Mouse (Mus musculus) E14TG2a.4 (cell line): ENCODE measurements around the gene Ndufs4.

Experiments
- H3K27me3 ChIP-seq: 2 replicates; pipeline ENCODE4 v1.6.1; 2014; ENCODE audit warnings: low read length, control low read depth; ENCODE audit not compliant: insufficient read depth
- H3K36me3 ChIP-seq: 2 replicates; pipeline ENCODE4 v1.6.1; 2014; ENCODE audit warnings: low read length, control low read depth; ENCODE audit not compliant: insufficient read depth
- H3K4me1 ChIP-seq: replicated peaks from 2 replicates; pipeline ENCODE4 v1.6.1; 2014; ENCODE audit warnings: low read depth, low read length, control low read depth
- H3K4me3 ChIP-seq: replicated peaks from 2 replicates; pipeline ENCODE4 v1.5.1; 2014; ENCODE audit warnings: mild to moderate bottlenecking, low read length
- H3K9me3 ChIP-seq: 2 replicates; pipeline ENCODE4 v1.6.1; 2014; ENCODE audit warnings: low read length, control low read depth
- CTCF ChIP-seq: conservative IDR thresholded peaks from 2 replicates; pipeline ENCODE4 v1.5.1; 2014; ENCODE audit warnings: low read length
- NANOG ChIP-seq: IDR thresholded peaks from 2 replicates; pipeline ENCODE4 v1.6.1; 2014; ENCODE audit warnings: borderline replicate concordance, low read length, mixed read lengths
- POU5F1 ChIP-seq: IDR thresholded peaks from 2 replicates; pipeline ENCODE4 v1.6.1; 2014; ENCODE audit warnings: low read length, borderline replicate concordance

The Ndufs4 gene

DNA sequence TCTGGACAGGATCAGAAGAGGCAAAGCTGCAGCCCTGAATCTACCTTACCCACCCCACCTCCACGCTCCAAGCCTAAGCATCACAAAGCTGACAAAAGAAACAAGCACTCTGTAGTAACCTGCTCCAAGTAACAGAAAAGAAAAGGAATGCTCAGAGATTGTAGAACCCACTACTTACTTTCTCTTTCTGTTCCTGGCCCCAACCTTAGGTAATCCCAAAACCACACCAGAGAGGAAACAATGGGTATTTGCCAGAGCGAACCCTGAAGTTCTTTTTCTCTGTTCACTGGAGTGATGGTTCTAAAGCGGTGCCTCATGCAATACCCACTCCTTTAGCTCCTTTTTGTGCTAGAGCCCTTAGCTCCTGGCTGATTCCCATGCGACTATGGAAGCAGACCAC is 11.5 kb downstream of the Ndufs4 start:
- peaks cover 4% of the 10 kb centered on the region; the same call in 1 of the 2 replicates for H3K9me3 ChIP-seq
- no peaks in the 10 kb centered on the region for H3K27me3 ChIP-seq
- H3K36me3 ChIP-seq: peaks cover 14% of the 10 kb centered on the region
- H3K4me1 ChIP-seq: peaks cover 45% of the 10 kb centered on the region
- H3K4me3 ChIP-seq: no peak overlapping the region
- TF ChIP-seq NANOG: no peak
- no peak for TF ChIP-seq CTCF
- TF ChIP-seq POU5F1: no peak

DNA sequence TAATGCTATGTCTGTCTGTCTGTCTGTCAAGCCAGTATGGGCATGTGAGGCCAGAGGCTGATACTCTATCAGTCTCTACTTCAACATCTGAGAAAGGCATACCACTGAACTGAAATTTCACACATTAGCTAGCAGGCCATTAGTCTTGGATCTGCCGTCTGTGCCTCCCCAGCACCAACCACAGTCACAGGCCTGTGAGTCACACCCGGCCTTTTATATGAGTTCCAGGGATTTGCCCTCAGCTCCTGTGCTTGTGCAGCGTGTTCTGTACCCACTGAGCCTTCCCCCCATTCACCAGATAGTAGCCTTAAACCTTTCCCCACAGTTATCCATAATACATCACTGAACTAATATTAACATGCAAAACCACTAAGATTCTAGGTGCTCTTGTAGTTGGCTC is 26.0 kb downstream of the Ndufs4 start:
- H3K4me1 ChIP-seq: no peaks in the 10 kb centered on the region
- no peaks in the 10 kb centered on the region for H3K9me3 ChIP-seq
- H3K4me3 ChIP-seq: no peak overlapping the region
- TF ChIP-seq POU5F1: no peak
- no peak for TF ChIP-seq CTCF
- TF ChIP-seq NANOG: no peak
- peaks cover 3% of the 10 kb centered on the region; the same call in 1 of the 2 replicates for H3K36me3 ChIP-seq
- H3K27me3 ChIP-seq: no peaks in the 10 kb centered on the region

DNA sequence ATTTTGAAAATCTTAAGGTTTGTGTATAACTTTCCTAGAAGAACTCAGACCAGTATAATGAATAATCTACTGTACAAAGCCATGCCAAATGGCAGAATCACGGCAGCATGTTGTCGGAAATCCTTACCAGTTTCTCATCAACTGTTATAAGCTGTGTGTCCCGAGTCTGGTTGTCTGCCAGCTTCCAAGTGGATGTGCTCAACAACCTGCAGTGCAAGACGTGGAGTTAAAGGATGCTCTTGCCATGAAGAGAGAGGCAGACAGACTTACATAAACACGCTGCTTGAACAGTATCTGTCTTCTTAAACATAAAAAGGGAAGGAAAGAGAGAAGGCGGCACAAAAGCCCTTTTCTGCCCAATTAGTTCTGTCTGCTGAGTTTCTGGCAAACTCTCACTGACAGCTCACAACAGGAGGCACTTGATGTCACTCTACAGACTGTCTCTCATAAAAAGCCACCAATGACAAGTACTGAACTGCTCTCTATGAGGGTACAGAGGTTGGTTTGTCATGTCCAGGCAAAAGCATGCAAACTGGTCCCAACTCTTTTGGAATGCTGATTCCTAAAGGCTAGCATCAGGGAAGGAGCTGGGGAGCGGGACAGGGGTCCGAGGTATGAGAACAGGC is 36.6 kb downstream of the Ndufs4 start:
- peaks cover 3% of the 10 kb centered on the region for H3K36me3 ChIP-seq
- H3K4me3 ChIP-seq: no peak overlapping the region
- no peaks in the 10 kb centered on the region for H3K27me3 ChIP-seq
- no peaks in the 10 kb centered on the region; the same call in 1 of the 2 replicates for H3K4me1 ChIP-seq
- H3K9me3 ChIP-seq: no peaks in the 10 kb centered on the region
- TF ChIP-seq NANOG (no peak), POU5F1 (no peak)

DNA sequence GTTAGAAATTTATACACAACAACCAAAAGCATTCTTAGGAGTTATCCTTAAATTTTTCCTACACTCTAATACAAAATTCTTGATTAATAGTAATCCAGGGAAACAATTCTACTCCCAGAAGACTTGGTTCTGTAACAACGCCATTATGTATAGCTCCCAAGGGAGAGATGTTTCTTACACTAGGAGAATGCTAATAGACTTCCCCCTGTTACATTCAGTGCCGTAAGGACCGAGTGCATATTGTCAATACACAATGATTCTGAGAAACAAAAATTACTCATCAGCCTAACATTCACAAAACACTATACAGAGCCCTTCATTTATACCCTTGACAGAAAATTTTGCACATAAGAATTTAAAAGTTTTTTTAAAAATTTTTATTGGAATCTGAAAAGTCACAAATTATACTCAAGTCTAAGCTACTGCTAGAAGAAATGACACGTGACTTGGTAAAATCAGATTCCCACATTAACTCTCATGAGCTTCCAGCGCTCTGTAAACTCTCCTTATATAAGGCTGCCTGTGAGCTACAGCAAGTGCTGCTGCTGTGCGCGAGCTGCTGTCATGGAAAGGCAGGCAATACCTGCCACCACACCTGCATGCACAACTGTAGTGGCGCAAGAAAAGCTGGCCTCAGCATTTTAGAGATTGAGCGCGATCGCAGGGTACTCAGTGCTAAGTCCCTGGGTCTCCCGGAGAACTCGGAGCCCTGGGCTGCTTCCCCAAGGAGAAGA is 42.9 kb downstream of the Ndufs4 start:
- H3K9me3 ChIP-seq: no peaks in the 10 kb centered on the region
- no peak overlapping the region for H3K4me3 ChIP-seq
- no peak for TF ChIP-seq POU5F1
- no peak for TF ChIP-seq CTCF
- TF ChIP-seq NANOG: no peak
- peaks cover 7% of the 10 kb centered on the region for H3K4me1 ChIP-seq
- no peaks in the 10 kb centered on the region for H3K27me3 ChIP-seq
- H3K36me3 ChIP-seq: peaks cover 3% of the 10 kb centered on the region

DNA sequence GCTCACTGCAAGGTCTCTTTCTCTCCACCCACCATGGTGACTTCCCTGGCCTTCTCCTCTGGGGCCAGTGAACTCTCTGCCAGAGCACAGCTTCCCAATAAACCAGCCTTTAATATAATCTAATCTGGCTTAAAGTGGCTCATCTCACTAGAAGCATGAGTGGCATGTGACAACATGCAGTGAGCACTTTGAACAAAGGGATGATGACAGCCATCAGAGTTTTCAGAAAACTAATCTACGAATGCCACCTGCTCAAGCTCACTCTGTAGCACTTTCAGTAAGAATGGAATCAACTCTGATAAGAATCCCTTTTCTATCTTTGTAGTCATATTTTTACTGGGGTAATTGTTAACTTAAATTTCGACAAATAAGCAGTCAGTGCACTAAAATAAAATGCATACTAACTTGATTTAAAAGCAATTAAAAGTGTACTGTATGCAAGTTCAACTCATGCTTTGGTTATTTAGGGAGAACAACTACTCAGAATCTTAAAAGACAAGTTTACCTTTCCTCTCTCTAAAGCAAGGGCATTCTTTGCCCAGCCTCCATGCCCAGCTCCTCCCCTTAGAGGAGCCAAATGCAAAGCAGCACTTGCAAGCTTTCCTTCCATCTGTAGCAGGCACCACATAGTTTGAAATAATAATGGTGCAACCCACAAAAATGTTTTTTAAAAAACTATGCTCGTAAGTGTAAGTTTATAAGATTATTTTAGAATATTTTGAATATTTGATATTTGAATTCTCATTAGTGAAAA is 43.7 kb downstream of the Ndufs4 start:
- H3K4me1 ChIP-seq: peaks cover 7% of the 10 kb centered on the region
- H3K27me3 ChIP-seq: no peaks in the 10 kb centered on the region
- TF ChIP-seq NANOG: no peak
- TF ChIP-seq CTCF: no peak
- no peak for TF ChIP-seq POU5F1
- H3K36me3 ChIP-seq: peaks cover under 1% of the 10 kb centered on the region
- no peaks in the 10 kb centered on the region for H3K9me3 ChIP-seq
- H3K4me3 ChIP-seq: no peak overlapping the region

DNA sequence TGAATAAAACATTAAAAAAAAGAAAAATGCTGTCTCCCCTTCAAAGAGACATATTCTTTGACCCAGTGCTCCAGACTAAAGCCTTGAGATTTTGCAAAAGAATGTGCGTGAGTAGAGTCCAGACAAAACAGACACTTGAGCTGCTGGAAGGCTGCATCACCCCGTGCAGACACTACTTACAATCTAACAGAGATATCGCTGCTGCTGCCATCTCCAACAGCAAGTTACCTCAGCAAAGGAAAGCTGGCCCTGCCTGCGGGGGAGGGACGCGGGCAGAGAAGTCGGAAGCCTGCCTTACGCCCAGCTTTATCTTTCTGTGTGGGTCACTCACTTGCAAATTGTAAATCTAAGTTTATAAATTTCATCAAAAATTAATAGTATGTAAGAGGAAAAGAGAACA is 45.1 kb downstream of the Ndufs4 start:
- TF ChIP-seq POU5F1: no peak
- TF ChIP-seq CTCF: no peak
- TF ChIP-seq NANOG: no peak
- H3K36me3 ChIP-seq: no peaks in the 10 kb centered on the region
- H3K9me3 ChIP-seq: no peaks in the 10 kb centered on the region

DNA sequence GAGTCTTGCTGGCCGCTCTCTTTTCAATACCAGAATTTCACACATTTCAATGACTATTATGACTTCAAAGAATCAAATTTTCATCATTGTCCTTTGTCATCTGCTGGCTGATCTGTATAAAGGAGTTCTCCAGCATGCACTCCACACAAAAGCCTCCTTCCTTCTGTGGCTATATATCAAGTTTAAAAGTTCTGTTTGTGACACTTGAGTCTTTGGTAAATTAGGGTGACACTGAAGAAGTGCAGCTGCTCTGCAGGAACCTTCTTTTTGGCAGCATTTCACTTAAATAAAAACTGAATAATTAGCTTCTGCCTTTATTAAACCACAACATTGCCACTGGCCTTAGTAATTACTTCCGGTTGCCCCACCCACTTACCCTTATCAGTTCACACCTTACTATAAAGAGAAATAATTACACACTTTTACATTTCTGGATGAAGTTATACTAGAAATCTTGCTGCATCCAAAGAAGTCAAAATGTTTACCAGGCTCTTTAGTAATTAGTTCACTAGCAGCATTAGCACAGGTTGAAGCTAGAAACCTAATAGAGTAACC is 68.1 kb downstream of the Ndufs4 start:
- TF ChIP-seq CTCF: no peak
- TF ChIP-seq NANOG: no peak
- TF ChIP-seq POU5F1: no peak
- Histone ChIP-seq H3K9me3 (no peaks in the 10 kb centered on the region), H3K4me3 (no peak overlapping the region), H3K4me1 (no peaks in the 10 kb centered on the region), H3K36me3 (no peaks in the 10 kb centered on the region; the same call in 1 of the 2 replicates), H3K27me3 (no peaks in the 10 kb centered on the region)

More for the DNA sequence above, 45.1 kb downstream of the Ndufs4 start:
- Histone ChIP-seq H3K4me1 (peaks cover 7% of the 10 kb centered on the region), H3K4me3 (no peak overlapping the region), H3K27me3 (no peaks in the 10 kb centered on the region)

DNA sequence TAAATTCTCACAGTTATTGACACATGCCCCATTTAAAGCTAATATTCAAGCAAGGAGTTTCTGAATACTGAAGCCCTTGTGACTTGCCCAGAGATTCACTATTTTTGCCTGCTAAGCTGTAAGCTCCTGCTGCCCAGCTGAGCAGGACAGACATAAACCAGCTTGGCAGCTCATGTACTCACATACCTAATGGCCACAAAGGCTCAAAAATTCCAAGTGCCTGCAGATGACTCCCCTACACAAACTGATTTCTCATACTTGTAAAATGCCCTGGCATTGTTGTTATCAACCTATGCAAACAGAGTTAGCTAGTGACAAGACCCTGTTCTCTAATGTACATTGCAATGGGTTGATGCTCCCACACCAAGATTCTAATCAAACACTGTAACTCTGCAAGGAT is 68.9 kb downstream of the Ndufs4 start:
- Histone ChIP-seq H3K27me3 (no peaks in the 10 kb centered on the region), H3K36me3 (no peaks in the 10 kb centered on the region; the same call in 1 of the 2 replicates), H3K9me3 (no peaks in the 10 kb centered on the region), H3K4me3 (no peak overlapping the region), H3K4me1 (no peaks in the 10 kb centered on the region)
- TF ChIP-seq NANOG: no peak
- TF ChIP-seq CTCF: no peak
- no peak for TF ChIP-seq POU5F1

DNA sequence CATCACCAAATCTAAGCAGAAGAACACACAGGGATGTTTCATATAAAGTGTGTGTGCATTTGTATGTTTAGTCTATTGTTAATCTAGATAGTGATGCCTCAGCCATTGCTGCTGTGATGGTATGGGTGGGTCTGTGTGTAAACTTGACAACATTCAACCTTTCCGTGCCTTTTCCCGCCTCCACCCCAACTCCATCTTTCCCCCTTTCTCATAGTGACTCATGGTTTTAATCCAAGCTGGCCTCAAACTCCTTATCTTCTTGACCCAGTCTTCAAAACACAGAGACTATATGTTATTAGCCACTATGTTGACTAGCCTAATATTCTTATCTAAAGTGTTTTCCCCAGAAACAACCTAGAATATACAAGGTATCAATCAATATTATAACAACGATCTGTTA is 72.7 kb downstream of the Ndufs4 start:
- H3K4me3 ChIP-seq: no peak overlapping the region
- no peaks in the 10 kb centered on the region; the same call in 1 of the 2 replicates for H3K36me3 ChIP-seq
- TF ChIP-seq POU5F1 (no peak), CTCF (no peak), NANOG (no peak)
- H3K27me3 ChIP-seq: no peaks in the 10 kb centered on the region
- no peaks in the 10 kb centered on the region for H3K9me3 ChIP-seq
- H3K4me1 ChIP-seq: peaks cover 5% of the 10 kb centered on the region
